Mouse (Mus musculus): Measurements from ENCODE around the gene Slc35e3. TPM values are rescaled to one million over a fixed set of nuclear protein-coding genes. Genes with fewer than 3 reads are reported as not detected.

Slc35e3 gene
- polyA plus RNA-seq, 1 experiment from 2014 or later = 34.1 TPM

- H3K4me3 ChIP-seq (replicated peaks) = no peak overlapping the region
- ATAC-seq (ENCODE audit: low FRiP score) = no peak
- H3K4me2 ChIP-seq = no peak overlapping the region
- H3K9me3 ChIP-seq = no peaks in the 10 kb centered on the region
- no peak overlapping the region for H3K27ac ChIP-seq
- no peaks in the 10 kb centered on the region for H3K4me1 ChIP-seq
- 93% methylated on average over 2 of the region's 2 CpGs for WGBS
- H3K27me3 ChIP-seq = no peaks in the 10 kb centered on the region
- peaks cover 61% of the 10 kb centered on the region for H3K36me3 ChIP-seq (replicated peaks)
- no peak overlapping the region for H3K9ac ChIP-seq
These were observed 56.1 kb downstream of the Slc35e3 start for GRCm38 (mm10) chr10:117690101-117690352.

GRCm38 (mm10) chr10:117689297-117690100 is 56.7 kb downstream of the Slc35e3 start:
- ATAC-seq (ENCODE audit: low FRiP score) = no peak
- H3K4me2 ChIP-seq = no peak overlapping the region
- no peaks in the 10 kb centered on the region for H3K27me3 ChIP-seq
- no peaks in the 10 kb centered on the region for H3K9me3 ChIP-seq
- no peak overlapping the region for H3K9ac ChIP-seq
- no peak overlapping the region for H3K4me3 ChIP-seq (replicated peaks)
- no peaks in the 10 kb centered on the region for H3K4me1 ChIP-seq
- peaks cover 56% of the 10 kb centered on the region for H3K36me3 ChIP-seq (replicated peaks)
- 96% methylated on average over 11 of the region's 11 CpGs for WGBS
- H3K27ac ChIP-seq = no peak overlapping the region

- no peaks in the 10 kb centered on the region for H3K9me3 ChIP-seq
- no peak overlapping the region for H3K4me3 ChIP-seq (replicated peaks)
- H3K4me2 ChIP-seq = no peak overlapping the region
- H3K9ac ChIP-seq = no peak overlapping the region
- no peaks in the 10 kb centered on the region for H3K27me3 ChIP-seq
- H3K27ac ChIP-seq = no peak overlapping the region
- 86% methylated on average over 13 of the region's 13 CpGs for WGBS
- no peaks in the 10 kb centered on the region for H3K4me1 ChIP-seq
- 0 out of 2 replicates have a peak, but pooled peaks have one; percentile 23 for ATAC-seq (ENCODE audit: low FRiP score)
- peaks cover 48% of the 10 kb centered on the region for H3K36me3 ChIP-seq (replicated peaks)
These were observed 57.7 kb downstream of the Slc35e3 start for GRCm38 (mm10) chr10:117688204-117689151.

- Histone ChIP-seq H3K9ac (no peak overlapping the region), H3K4me1 (no peaks in the 10 kb centered on the region), H3K36me3 (replicated peaks) (peaks cover 41% of the 10 kb centered on the region), H3K9me3 (no peaks in the 10 kb centered on the region), H3K27ac (no peak overlapping the region), H3K4me2 (no peak overlapping the region), H3K27me3 (no peaks in the 10 kb centered on the region), H3K4me3 (replicated peaks) (no peak overlapping the region)
- 90% methylated on average over 7 of the region's 7 CpGs for WGBS
- ATAC-seq (ENCODE audit: low FRiP score) = no peak
These were observed 58.6 kb downstream of the Slc35e3 start for GRCm38 (mm10) chr10:117687577-117687976.

GRCm38 (mm10) chr10:117687018-117687417 is 59.1 kb downstream of the Slc35e3 start:
- H3K27ac ChIP-seq = no peak overlapping the region
- no peak for ATAC-seq (ENCODE audit: low FRiP score)
- no peak overlapping the region for H3K4me3 ChIP-seq (replicated peaks)
- no peaks in the 10 kb centered on the region for H3K27me3 ChIP-seq
- H3K4me1 ChIP-seq = no peaks in the 10 kb centered on the region
- WGBS = 82% methylated on average over 3 of the region's 3 CpGs
- H3K36me3 ChIP-seq (replicated peaks) = peaks cover 35% of the 10 kb centered on the region
- no peaks in the 10 kb centered on the region for H3K9me3 ChIP-seq
- no peak overlapping the region for H3K9ac ChIP-seq
- H3K4me2 ChIP-seq = no peak overlapping the region

- ATAC-seq (ENCODE audit: low FRiP score) = no peak
These were observed 60.1 kb downstream of the Slc35e3 start for GRCm38 (mm10) chr10:117685849-117686591.

GRCm38 (mm10) chr10:117685171-117685848 is 60.9 kb downstream of the Slc35e3 start:
- Histone ChIP-seq H3K4me3 (replicated peaks) (no peak overlapping the region), H3K36me3 (replicated peaks) (peaks cover 20% of the 10 kb centered on the region), H3K4me1 (no peaks in the 10 kb centered on the region), H3K4me2 (no peak overlapping the region), H3K9me3 (no peaks in the 10 kb centered on the region), H3K27ac (no peak overlapping the region), H3K9ac (no peak overlapping the region), H3K27me3 (no peaks in the 10 kb centered on the region)
- no peak for ATAC-seq (ENCODE audit: low FRiP score)
- 93% methylated on average over 15 of the region's 15 CpGs for WGBS

More at GRCm38 (mm10) chr10:117685849-117686591, 60.1 kb downstream of the Slc35e3 start:
- no peaks in the 10 kb centered on the region for H3K27me3 ChIP-seq
- no peak overlapping the region for H3K4me2 ChIP-seq
- 90% methylated on average over 13 of the region's 13 CpGs for WGBS
- H3K36me3 ChIP-seq (replicated peaks) = peaks cover 28% of the 10 kb centered on the region
- no peaks in the 10 kb centered on the region for H3K9me3 ChIP-seq
- no peaks in the 10 kb centered on the region for H3K4me1 ChIP-seq
- no peak overlapping the region for H3K4me3 ChIP-seq (replicated peaks)
- H3K9ac ChIP-seq = no peak overlapping the region
- no peak overlapping the region for H3K27ac ChIP-seq

GRCm38 (mm10) chr10:117684298-117685170 is 61.6 kb downstream of the Slc35e3 start:
- ATAC-seq (ENCODE audit: low FRiP score) = no peak
- WGBS = 92% methylated on average over 19 of the region's 19 CpGs
- no peak overlapping the region for H3K4me3 ChIP-seq (replicated peaks)

GRCm38 (mm10) chr10:117683734-117684037 is 62.5 kb downstream of the Slc35e3 start:
- no peaks in the 10 kb centered on the region for H3K9me3 ChIP-seq
- WGBS = 94% methylated on average over 9 of the region's 9 CpGs
- H3K27me3 ChIP-seq = no peaks in the 10 kb centered on the region
- H3K4me3 ChIP-seq (replicated peaks) = no peak overlapping the region
- H3K36me3 ChIP-seq (replicated peaks) = peaks cover 6% of the 10 kb centered on the region
- H3K4me1 ChIP-seq = no peaks in the 10 kb centered on the region
- ATAC-seq (ENCODE audit: low FRiP score) = no peak
- no peak overlapping the region for H3K9ac ChIP-seq
- H3K27ac ChIP-seq = no peak overlapping the region
- H3K4me2 ChIP-seq = no peak overlapping the region

More at GRCm38 (mm10) chr10:117684298-117685170, 61.6 kb downstream of the Slc35e3 start:
- Histone ChIP-seq H3K27me3 (no peaks in the 10 kb centered on the region), H3K36me3 (replicated peaks) (peaks cover 14% of the 10 kb centered on the region), H3K9me3 (no peaks in the 10 kb centered on the region), H3K27ac (no peak overlapping the region), H3K4me1 (no peaks in the 10 kb centered on the region), H3K9ac (no peak overlapping the region), H3K4me2 (no peak overlapping the region)
